Mouse (Mus musculus) ES-E14 (cell line): ENCODE data around the gene Sept10. TPM values are rescaled to one million over a fixed set of nuclear protein-coding genes. Genes with fewer than 3 reads are reported as not detected.

Experiments used
- DNase-seq: peaks from one replicate; pipeline ENCODE4 v3.0.0-alpha.2; 2013; ENCODE audit warnings: low read depth, low spot score
- H3K27ac ChIP-seq: 2 replicates; pipeline ENCODE4 v1.5.1; 2012; ENCODE audit warnings: low read depth, mild to moderate bottlenecking, low read length, moderate library complexity, mixed read lengths; ENCODE audit not compliant: poor library complexity, insufficient read depth, severe bottlenecking
- H3K36me3 ChIP-seq: 2 replicates; pipeline ENCODE4 v1.6.1; 2012; ENCODE audit warnings: mild to moderate bottlenecking, low read length, moderate library complexity, mixed read lengths; ENCODE audit not compliant: control insufficient read depth, poor library complexity, insufficient read depth, severe bottlenecking
- H3K4me1 ChIP-seq, 2 experiments: fragments of 150-350 bp in 1 of 2; sonication (generic) in 1 of 2; 2 replicates each; pipeline ENCODE4 v1.6.1; 2012; ENCODE audit warnings: low read length in 2 of 2, mild to moderate bottlenecking in 1 of 2, mixed read lengths in 1 of 2; ENCODE audit not compliant: control insufficient read depth in 2 of 2, insufficient read depth in 2 of 2, poor library complexity in 1 of 2
- H3K4me3 ChIP-seq, 2 experiments: fragments of 150-350 bp in 1 of 2; sonication (generic) in 1 of 2; 2 replicates each; pipeline ENCODE4 v1.5.1; 2012; ENCODE audit warnings: low read length in 2 of 2, low read depth in 1 of 2, mild to moderate bottlenecking in 1 of 2, mixed read lengths in 1 of 2; ENCODE audit not compliant: insufficient read depth in 1 of 2, poor library complexity in 1 of 2, severe bottlenecking in 1 of 2
- H3K9ac ChIP-seq: 2 replicates; pipeline ENCODE4 v1.6.1; 2012; ENCODE audit warnings: low read depth, mild to moderate bottlenecking, low read length, mixed read lengths; ENCODE audit not compliant: poor library complexity, insufficient read depth, severe bottlenecking
- H3K9me3 ChIP-seq: fragments of 150-350 bp; sonication (generic); 2 replicates; pipeline ENCODE4 v1.6.1; 2012; ENCODE audit warnings: low read depth, mild to moderate bottlenecking, low read length; ENCODE audit not compliant: control insufficient read depth, insufficient read depth
- CHD2 ChIP-seq: IDR thresholded peaks from 2 replicates; pipeline ENCODE4 v1.6.1; 2014; ENCODE audit warnings: mild to moderate bottlenecking, low read depth, low read length, inconsistent platforms
- HCFC1 ChIP-seq: IDR thresholded peaks from 2 replicates; pipeline ENCODE4 v1.6.1; 2012; ENCODE audit warnings: low read length, inconsistent platforms, borderline replicate concordance; ENCODE audit not compliant: insufficient read depth
- MAFK ChIP-seq: IDR thresholded peaks from 2 replicates; pipeline ENCODE4 v1.6.1; 2014; ENCODE audit warnings: mild to moderate bottlenecking, low read depth, low read length, inconsistent platforms; ENCODE audit not compliant: insufficient read depth
- ZC3H11A ChIP-seq: IDR thresholded peaks from 2 replicates; pipeline ENCODE4 v1.6.1; 2012; ENCODE audit warnings: low read depth, mild to moderate bottlenecking, inconsistent platforms, low read length, borderline replicate concordance
- ZNF384 ChIP-seq: IDR thresholded peaks from 2 replicates; pipeline ENCODE4 v1.6.1; 2012; ENCODE audit warnings: low read depth, low read length, inconsistent platforms
- in situ Hi-C, 2 experiments: fragments of 600-800 bp; cut with MboI; formaldehyde crosslinking; loops; one replicate each; pipeline ENCODE4 v1.15.1; 2025; ENCODE audit warnings: low sequenced_read_pairs in 2 of 2, inconsistent platforms in 1 of 2; ENCODE audit not compliant: unreplicated experiment in 2 of 2
- total RNA-seq: library from RNA; depleted of rRNA; stranded (reverse); fragments of 300-350 nt; gene quantifications from 2 replicates; pipeline ENCODE4 v1.2.3, GENCODE M21; 2012

The Sept10 gene
- total RNA-seq, 1 experiment: 16.8 TPM

DNA sequence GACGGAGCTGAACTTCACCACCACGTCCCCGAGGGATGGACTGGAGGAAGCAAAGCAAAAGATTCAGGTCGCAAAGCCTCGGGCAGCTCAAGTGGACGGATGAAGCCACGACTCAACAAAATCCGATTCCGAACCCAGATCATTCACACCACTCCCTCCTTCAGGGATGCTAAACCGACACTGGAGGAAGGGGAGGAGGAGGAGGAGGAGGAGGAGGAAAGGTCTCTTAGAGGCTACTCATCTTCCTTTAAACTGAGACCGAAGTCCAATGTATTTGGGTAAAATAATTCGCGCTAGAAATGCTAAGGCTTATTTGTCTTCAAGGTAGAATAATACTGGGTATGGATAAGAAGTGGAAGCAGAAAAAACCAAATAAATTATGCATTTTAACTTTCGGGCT is 1.7 kb upstream of the Sept10 start:
- TF ChIP-seq ZC3H11A: no peak
- TF ChIP-seq HCFC1: no peak
- TF ChIP-seq MAFK: no peak
- TF ChIP-seq CHD2: no peak
- TF ChIP-seq ZNF384: no peak
- Histone ChIP-seq H3K9me3 (no peaks in the 10 kb centered on the region), H3K4me3 (peak overlapping the region; percentile 95 to 99; a peak in 3 of 4 replicates), H3K36me3 (no peaks in the 10 kb centered on the region), H3K4me1 (peaks cover 0 to 3% of the 10 kb centered on the region in 2 experiments; a peak in 1 of 4 replicates), H3K9ac (no peak overlapping the region), H3K27ac (no peak overlapping the region)
- in situ Hi-C loops: no loop called here
- no peak for DNase-seq

DNA sequence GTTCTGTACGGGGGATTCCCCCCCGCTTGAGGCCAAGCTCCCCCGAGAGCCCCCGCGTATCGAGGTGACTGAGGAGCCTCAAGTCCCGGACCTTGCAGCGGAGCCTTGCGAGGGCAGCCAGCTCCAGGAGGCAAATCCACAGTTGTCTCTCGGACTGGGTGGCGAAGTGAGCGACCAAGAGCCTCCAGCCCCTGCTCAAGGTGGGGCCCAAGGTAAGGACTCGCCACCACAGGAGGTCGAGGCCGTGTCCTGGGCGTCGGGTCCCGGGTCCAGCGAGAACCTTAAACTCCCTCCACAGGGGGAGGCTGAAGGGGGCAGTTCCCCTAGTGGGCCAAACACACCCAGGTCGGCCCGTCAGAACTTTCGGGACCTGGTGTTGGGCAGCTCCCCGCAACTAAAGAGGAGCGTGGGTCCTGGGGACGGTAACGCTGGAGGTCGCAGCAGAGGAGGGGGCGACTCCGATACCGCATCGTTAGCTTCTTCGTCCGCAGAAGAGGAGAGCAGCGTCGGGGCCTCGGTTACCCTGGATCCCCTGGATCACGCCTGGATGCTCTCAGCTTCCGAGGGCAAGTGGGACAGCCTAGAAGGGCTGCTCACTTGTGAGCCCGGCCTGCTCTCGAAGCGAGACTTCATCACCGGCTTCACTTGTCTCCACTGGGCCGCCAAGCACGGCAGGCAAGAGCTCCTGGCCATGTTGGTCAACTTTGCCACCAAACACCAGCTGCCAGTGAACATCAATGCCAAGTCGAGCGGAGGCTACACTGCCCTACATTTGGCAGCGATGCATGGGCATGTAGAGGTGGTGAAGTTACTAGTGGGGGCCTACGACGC is 839 bp upstream of the Sept10 start:
- Histone ChIP-seq H3K27ac (no peak overlapping the region), H3K4me3 (peak overlapping the region; percentile 95 to 99), H3K36me3 (no peaks in the 10 kb centered on the region), H3K4me1 (peaks cover 0 to 3% of the 10 kb centered on the region in 2 experiments; a peak in 1 of 4 replicates), H3K9me3 (no peaks in the 10 kb centered on the region), H3K9ac (peak overlapping the region; percentile 96)
- DNase-seq: no peak
- in situ Hi-C loops: no loop called here
- TF ChIP-seq CHD2 (no peak), HCFC1 (no peak), ZNF384 (no peak), MAFK (no peak), ZC3H11A (no peak)

DNA sequence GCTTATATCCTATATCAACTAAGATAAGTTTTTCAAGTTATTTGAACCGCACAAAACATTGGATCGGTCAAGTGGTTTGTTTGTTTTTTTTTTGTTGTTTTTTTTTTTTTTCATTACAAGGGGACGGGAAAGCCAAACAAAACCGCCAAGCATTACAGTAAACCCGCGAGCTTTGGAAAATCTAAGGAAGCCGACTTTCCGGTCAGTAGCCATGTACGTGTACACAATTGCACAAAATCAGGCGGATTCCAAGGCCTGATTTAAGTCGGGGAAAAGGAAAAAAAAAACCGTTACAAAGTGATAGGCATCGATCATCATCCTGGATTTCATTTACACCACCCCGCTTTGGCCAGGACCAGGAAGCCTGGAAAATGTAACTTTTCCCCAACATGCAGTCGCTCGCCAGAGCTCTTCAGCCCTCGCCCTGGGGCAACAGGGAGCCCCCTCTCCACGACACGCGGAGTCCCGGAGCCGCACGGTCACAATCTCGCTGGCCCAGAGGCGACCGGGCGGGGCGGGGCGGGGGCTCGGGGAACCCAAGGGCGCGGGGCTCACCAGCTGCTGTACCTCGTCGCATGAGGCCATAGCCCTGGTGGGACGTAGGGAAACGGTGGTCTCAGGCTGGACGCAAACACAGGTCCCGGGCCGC is 699 bp downstream of the Sept10 start:
- no peak for TF ChIP-seq CHD2
- TF ChIP-seq ZNF384: peak; percentile 76

GRCm38 (mm10) chr10:59200011-59200410 is 21.6 kb downstream of the Sept10 start:
- TF ChIP-seq HCFC1 (no peak), ZC3H11A (no peak), CHD2 (no peak), MAFK (no peak), ZNF384 (no peak)
- Histone ChIP-seq H3K9ac (no peak overlapping the region), H3K27ac (no peak overlapping the region)

More for the DNA sequence above, 699 bp downstream of the Sept10 start:
- Histone ChIP-seq H3K9me3 (no peaks in the 10 kb centered on the region), H3K27ac (no peak overlapping the region), H3K4me1 (peaks cover 0 to 3% of the 10 kb centered on the region in 2 experiments; a peak in 1 of 4 replicates), H3K4me3 (peak overlapping the region; percentile 95 to 99), H3K9ac (peak overlapping the region; percentile 96), H3K36me3 (no peaks in the 10 kb centered on the region)
- DNase-seq: no peak
- in situ Hi-C loops: no loop called here

More at GRCm38 (mm10) chr10:59200011-59200410, 21.6 kb downstream of the Sept10 start:
- no peak for DNase-seq
- Histone ChIP-seq H3K4me3 (no peak overlapping the region), H3K36me3 (no peaks in the 10 kb centered on the region), H3K4me1 (peaks cover 3% of the 10 kb centered on the region in 2 experiments; a peak in 2 of 4 replicates), H3K9me3 (no peaks in the 10 kb centered on the region)
- in situ Hi-C loops: no loop called here
